Mouse (Mus musculus): ENCODE measurements around the gene Tmprss6. TPM values are rescaled to one million over a fixed set of nuclear protein-coding genes. Genes with fewer than 3 reads are reported as not detected.

Tmprss6 gene
- polyA plus RNA-seq, 1 experiment from 2014 or later, result 0.81 TPM

- Histone ChIP-seq H3K27me3 (peaks cover 27% of the 10 kb centered on the region), H3K4me2 (replicated peaks) (no peak overlapping the region), H3K4me3 (no peak overlapping the region), H3K4me1 (peaks cover 20% of the 10 kb centered on the region), H3K9ac (no peak overlapping the region), H3K27ac (no peak overlapping the region), H3K9me3 (no peaks in the 10 kb centered on the region), H3K36me3 (peaks cover 23% of the 10 kb centered on the region)
- ATAC-seq (ENCODE audit: low FRiP score, low read depth), result no peak
- 52% methylated on average over 8 of the region's 8 CpGs for WGBS
Observed at GRCm38 (mm10) chr15:78438505-78438904, 29.9 kb downstream of the Tmprss6 start.

GRCm38 (mm10) chr15:78438018-78438394 lies 30.4 kb downstream of the Tmprss6 start:
- Histone ChIP-seq H3K4me1 (peaks cover 20% of the 10 kb centered on the region), H3K36me3 (peaks cover 28% of the 10 kb centered on the region), H3K9me3 (no peaks in the 10 kb centered on the region), H3K4me3 (no peak overlapping the region), H3K9ac (no peak overlapping the region), H3K27ac (no peak overlapping the region), H3K4me2 (replicated peaks) (no peak overlapping the region), H3K27me3 (peaks cover 27% of the 10 kb centered on the region)
- 54% methylated on average over 4 of the region's 4 CpGs for WGBS
- ATAC-seq (ENCODE audit: low FRiP score, low read depth), result no peak

DNA sequence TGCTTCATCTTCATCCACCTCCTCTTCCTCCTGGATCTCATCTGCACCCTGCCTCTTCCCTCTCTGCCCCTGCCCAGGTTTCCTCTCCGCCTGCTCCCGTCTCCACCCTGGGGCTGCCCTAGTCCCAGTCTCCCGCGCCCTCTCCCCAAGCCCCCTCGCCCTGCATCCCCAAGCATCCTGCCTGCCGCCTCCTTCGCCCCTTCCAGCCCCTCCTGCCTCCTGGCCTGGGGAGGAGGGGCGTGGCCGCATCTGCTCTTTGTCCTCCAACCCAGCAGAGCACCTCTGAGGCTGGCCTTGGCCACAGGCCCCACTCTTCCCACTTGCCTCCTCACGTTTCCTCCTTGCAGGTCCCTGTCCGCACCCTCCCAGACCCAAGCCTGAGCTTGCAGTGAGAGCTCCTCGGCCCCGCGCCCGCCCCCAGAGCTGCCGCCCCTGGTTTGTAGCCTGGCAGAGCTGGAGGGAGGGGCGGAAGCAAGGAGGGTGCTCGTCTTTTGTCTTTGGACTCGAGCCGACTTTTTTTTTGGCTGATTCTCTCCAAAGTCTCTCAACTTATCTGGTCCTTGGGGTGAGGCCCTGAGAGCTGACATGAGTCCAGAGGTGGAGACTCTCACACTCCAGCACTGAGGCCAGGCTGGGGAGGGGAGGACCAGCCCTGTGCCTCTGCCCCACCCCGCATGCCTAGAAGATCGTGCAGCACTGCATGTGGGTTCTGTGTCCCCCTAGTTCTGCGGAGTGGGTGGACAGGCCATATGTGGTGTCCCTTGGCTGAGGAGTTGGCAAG lies 31.0 kb downstream of the Tmprss6 start:
- H3K27ac ChIP-seq, result no peak overlapping the region
- no peaks in the 10 kb centered on the region for H3K9me3 ChIP-seq
- peak overlapping the region; percentile 30 for H3K4me3 ChIP-seq
- 17% methylated on average over 23 of the region's 23 CpGs for WGBS
- peaks cover 33% of the 10 kb centered on the region for H3K36me3 ChIP-seq
- peaks cover 27% of the 10 kb centered on the region for H3K27me3 ChIP-seq
- H3K9ac ChIP-seq, result peak overlapping the region; percentile 59
- peak overlapping the region; percentile 63 for H3K4me2 ChIP-seq (replicated peaks)
- no peak for ATAC-seq (ENCODE audit: low FRiP score, low read depth)
- H3K4me1 ChIP-seq, result peaks cover 20% of the 10 kb centered on the region

DNA sequence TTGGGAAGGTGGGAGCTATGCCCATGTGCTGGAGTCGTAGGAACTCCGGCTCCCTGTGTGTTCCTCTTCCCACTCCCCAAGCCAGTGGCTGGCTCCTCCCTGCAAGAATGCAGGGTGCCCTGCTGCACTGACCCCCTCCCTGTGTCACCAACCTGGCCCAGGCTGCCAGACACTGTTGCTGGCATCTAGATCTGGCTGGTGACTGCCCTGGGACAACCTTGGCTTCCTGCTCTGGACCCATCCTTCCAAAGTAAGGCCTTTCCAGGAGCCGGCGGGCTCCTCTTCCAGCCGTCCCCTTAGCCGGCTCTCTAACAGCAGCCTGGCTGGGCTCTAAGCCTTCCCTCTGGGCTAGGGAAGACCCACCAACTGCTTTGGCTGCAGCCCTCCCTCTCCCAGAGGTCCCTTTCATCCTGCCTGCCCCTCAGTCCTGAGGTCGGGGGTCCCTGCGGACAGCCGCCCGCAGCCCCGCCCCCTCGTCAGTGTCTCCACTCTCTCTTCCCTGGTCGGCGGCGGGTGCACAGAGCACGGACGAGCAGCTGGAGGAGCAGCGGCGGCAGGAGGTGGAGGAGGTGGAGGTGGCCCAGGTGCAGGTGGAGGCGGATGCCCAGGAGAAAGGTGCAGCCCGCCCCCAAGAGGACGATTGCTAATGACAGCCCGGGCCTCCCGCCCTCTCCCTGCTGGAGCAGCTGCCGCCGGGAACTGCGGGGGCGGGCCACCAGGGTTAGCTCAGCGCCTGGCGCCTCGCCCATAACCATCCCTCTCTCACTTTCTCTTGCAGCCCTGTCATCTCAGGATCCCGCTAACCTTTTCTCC lies 31.8 kb downstream of the Tmprss6 start:
- 0 out of 2 replicates have a peak, but pooled peaks have one; percentile 52 for ATAC-seq (ENCODE audit: low FRiP score, low read depth)

GRCm38 (mm10) chr15:78435681-78436080 lies 32.8 kb downstream of the Tmprss6 start:
- Histone ChIP-seq H3K36me3 (peaks cover 51% of the 10 kb centered on the region), H3K4me3 (no peak overlapping the region), H3K4me2 (replicated peaks) (no peak overlapping the region), H3K27ac (no peak overlapping the region), H3K9ac (no peak overlapping the region), H3K4me1 (peaks cover 23% of the 10 kb centered on the region), H3K9me3 (no peaks in the 10 kb centered on the region), H3K27me3 (peaks cover 27% of the 10 kb centered on the region)
- ATAC-seq (ENCODE audit: low FRiP score, low read depth), result no peak
- WGBS, result 85% methylated on average over 11 of the region's 11 CpGs

More for the DNA sequence above, 31.8 kb downstream of the Tmprss6 start:
- Histone ChIP-seq H3K4me3 (peak overlapping the region; percentile 30), H3K4me1 (peaks cover 20% of the 10 kb centered on the region), H3K4me2 (replicated peaks) (peak overlapping the region; percentile 63), H3K9me3 (no peaks in the 10 kb centered on the region), H3K9ac (peak overlapping the region; percentile 59), H3K36me3 (peaks cover 42% of the 10 kb centered on the region), H3K27ac (peak overlapping the region; percentile 28; the same call in 1 of the 2 replicates), H3K27me3 (peaks cover 27% of the 10 kb centered on the region)
- WGBS, result 10% methylated on average over 29 of the region's 32 CpGs

- H3K9me3 ChIP-seq, result no peaks in the 10 kb centered on the region
- no peak overlapping the region for H3K4me2 ChIP-seq (replicated peaks)
- WGBS, result 36% methylated on average over 6 of the region's 6 CpGs
- peaks cover 28% of the 10 kb centered on the region for H3K4me1 ChIP-seq
- H3K4me3 ChIP-seq, result no peak overlapping the region
- no peak for ATAC-seq (ENCODE audit: low FRiP score, low read depth)
- no peak overlapping the region for H3K27ac ChIP-seq
- peaks cover 27% of the 10 kb centered on the region for H3K27me3 ChIP-seq
- H3K9ac ChIP-seq, result no peak overlapping the region
- H3K36me3 ChIP-seq, result peaks cover 55% of the 10 kb centered on the region
Observed at GRCm38 (mm10) chr15:78434896-78435520, 33.4 kb downstream of the Tmprss6 start.

DNA sequence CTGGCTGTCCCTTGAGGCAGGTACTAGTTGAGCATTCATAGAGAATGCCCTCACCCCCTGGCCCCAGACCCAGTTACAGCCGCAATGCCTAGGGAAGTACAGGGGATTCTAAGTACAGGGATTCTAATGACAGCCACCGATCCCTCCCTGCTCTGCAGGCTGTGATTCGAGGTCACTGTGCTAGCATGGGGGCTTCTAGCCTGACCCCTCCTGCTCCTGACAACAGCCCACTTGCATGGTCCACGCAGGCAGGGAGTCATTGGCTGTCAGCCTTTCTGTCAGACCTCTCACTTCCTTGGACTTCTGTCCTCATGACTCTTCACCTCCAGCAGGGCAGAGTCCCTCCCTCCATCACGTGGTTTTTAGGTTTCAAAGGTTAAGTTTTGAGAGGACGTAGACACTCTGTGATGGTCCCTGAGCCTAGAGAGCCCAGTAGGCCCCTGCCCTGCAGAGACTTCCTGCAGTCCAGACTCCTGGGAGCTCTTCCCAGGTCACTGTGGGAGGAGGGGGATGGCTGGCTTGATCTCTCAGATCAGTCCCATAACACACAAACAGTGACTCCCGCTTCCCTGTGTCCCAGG lies 36.8 kb downstream of the Tmprss6 start:
- 74% methylated on average over 7 of the region's 7 CpGs for WGBS

DNA sequence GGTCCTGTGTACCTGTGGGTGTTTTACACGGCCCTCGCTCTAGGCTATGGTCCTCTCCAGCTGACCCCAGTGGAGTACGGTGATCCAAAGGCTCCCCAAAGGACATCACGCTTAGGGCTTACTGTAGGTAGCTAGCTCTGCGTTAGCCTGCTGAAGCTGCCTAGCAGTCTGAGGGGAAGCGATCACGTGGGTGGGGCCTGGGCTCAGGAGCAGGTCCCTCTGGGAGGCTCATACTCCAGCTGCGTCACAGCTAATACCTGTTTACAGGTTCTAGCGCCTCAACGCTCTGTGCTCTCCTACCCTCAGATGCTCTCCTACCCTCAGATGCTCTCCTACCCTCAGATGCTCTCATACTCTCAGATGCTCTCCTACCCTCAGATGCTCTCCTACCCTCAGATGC lies 37.6 kb downstream of the Tmprss6 start:
- Histone ChIP-seq H3K4me2 (replicated peaks) (no peak overlapping the region), H3K9ac (no peak overlapping the region), H3K4me3 (no peak overlapping the region), H3K27me3 (peaks cover 7% of the 10 kb centered on the region), H3K4me1 (peaks cover 23% of the 10 kb centered on the region), H3K36me3 (peaks cover 52% of the 10 kb centered on the region), H3K27ac (no peak overlapping the region), H3K9me3 (no peaks in the 10 kb centered on the region)
- 81% methylated on average over 10 of the region's 10 CpGs for WGBS
- no peak for ATAC-seq (ENCODE audit: low FRiP score, low read depth)

More for the DNA sequence above, 36.8 kb downstream of the Tmprss6 start:
- peaks cover 28% of the 10 kb centered on the region for H3K4me1 ChIP-seq
- H3K4me2 ChIP-seq (replicated peaks), result no peak overlapping the region
- H3K9ac ChIP-seq, result no peak overlapping the region
- no peaks in the 10 kb centered on the region for H3K9me3 ChIP-seq
- H3K27ac ChIP-seq, result no peak overlapping the region
- peaks cover 14% of the 10 kb centered on the region for H3K27me3 ChIP-seq
- ATAC-seq (ENCODE audit: low FRiP score, low read depth), result no peak
- H3K36me3 ChIP-seq, result peaks cover 55% of the 10 kb centered on the region
- H3K4me3 ChIP-seq, result no peak overlapping the region

- Histone ChIP-seq H3K4me2 (replicated peaks) (peak overlapping the region; percentile 88), H3K9ac (no peak overlapping the region; the same call in 1 of the 2 replicates), H3K27me3 (no peaks in the 10 kb centered on the region; the same call in 1 of the 2 replicates), H3K4me3 (peak overlapping the region; percentile 82), H3K4me1 (peaks cover 23% of the 10 kb centered on the region), H3K36me3 (peaks cover 44% of the 10 kb centered on the region), H3K27ac (no peak overlapping the region; the same call in 1 of the 2 replicates), H3K9me3 (no peaks in the 10 kb centered on the region)
- ATAC-seq (ENCODE audit: low FRiP score, low read depth), result no peak
- WGBS, result 72% methylated on average over 13 of the region's 13 CpGs
Observed at GRCm38 (mm10) chr15:78429871-78430622, 38.4 kb downstream of the Tmprss6 start.

GRCm38 (mm10) chr15:78429139-78429459 lies 39.3 kb downstream of the Tmprss6 start:
- 3% methylated on average over 3 of the region's 3 CpGs for WGBS

More at GRCm38 (mm10) chr15:78429139-78429459, 39.3 kb downstream of the Tmprss6 start:
- Histone ChIP-seq H3K4me1 (peaks cover 23% of the 10 kb centered on the region), H3K9ac (peak overlapping the region; percentile 82), H3K27ac (no peak overlapping the region; the same call in 1 of the 2 replicates), H3K9me3 (no peaks in the 10 kb centered on the region), H3K4me3 (peak overlapping the region; percentile 82), H3K36me3 (peaks cover 38% of the 10 kb centered on the region), H3K27me3 (peaks cover 8% of the 10 kb centered on the region), H3K4me2 (replicated peaks) (peak overlapping the region; percentile 88)
- no peak for ATAC-seq (ENCODE audit: low FRiP score, low read depth)

All from limb, embryonic 13.5 days (tissue).